ENCODE assay signal across 10 mouse cellular contexts in the genomic region with DNA sequence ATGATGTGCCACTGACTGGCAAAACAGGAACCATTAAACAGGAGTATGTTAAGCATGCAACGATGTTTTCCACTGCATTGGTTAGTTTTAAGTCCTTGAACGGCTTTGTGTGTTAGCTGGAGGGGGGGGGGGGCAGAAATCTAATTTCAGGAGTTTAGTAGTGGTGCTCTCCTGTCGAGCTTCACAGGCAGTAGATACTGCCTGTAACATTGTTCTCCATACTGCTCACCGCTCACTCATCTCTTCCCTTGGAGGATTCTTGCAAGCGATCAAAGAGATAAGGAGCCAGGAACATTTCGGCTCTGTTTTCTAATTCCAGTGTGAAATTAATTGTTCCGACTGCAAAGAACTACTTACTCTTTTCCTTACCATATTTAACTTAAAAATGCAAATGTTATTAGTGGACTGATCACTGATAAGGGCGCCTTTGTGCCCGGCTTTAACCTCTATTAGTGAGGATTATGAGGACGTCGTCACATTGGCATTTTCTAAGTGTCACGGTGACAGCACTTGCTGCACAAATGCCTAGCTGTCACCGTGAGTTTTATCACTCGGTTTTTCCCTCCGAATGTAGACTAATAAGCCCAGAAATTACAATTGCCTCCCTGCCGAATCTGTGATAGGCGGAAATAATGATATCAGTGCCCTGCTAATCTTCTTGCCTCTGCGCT.
DNase-seq lines count a peak whose midpoint lies in the region; ATAC-seq and TF ChIP-seq lines count a peak whose summit lies in the region.
"Had no signal": no experiment of that assay in that cellular context is flagged by ENCODE, and none has a peak within 500 bp of the region (broad histone marks: within the 10 kb centered on the region; RNA-seq: fewer than 3 reads in every experiment).

No protein-coding gene starts in this region.

- H3K9ac ChIP-seq in lung, embryonic 14.5 days: no peak overlapping the region
- peak overlapping the region; percentile 40; the same call in 1 of the 2 replicates for H3K9ac ChIP-seq in forebrain, embryonic 13.5 days
- H3K9ac ChIP-seq in hindbrain, embryonic 15.5 days: peak overlapping the region; percentile 40
- 0 out of 2 replicates have a peak overlapping the region, but pooled peaks have one; percentile 39 for H3K9ac ChIP-seq in neural tube, embryonic 14.5 days (replicated peaks; ENCODE audit: low read depth, low read length)
- no peak overlapping the region for H3K9ac ChIP-seq in kidney, embryonic 14.5 days (ENCODE audit: low read depth, low read length)
- H3K9ac ChIP-seq: limb, embryonic 12.5 days had no signal

- H3K4me3 ChIP-seq in lung, embryonic 14.5 days (ENCODE audit: low read depth, low read length): no peak overlapping the region
- H3K4me3 ChIP-seq in forebrain, embryonic 13.5 days: peak overlapping the region; percentile 34
- H3K4me3 ChIP-seq in hindbrain, embryonic 15.5 days: peak overlapping the region; percentile 39
- peak overlapping the region; percentile 25 for H3K4me3 ChIP-seq in neural tube, embryonic 14.5 days (ENCODE audit: low read depth, low read length)
- H3K4me3 ChIP-seq in kidney, embryonic 14.5 days (ENCODE audit: low read length): no peak overlapping the region
- H3K4me3 ChIP-seq: limb, embryonic 12.5 days had no signal

- no peaks in the 10 kb centered on the region for H3K4me1 ChIP-seq in lung, embryonic 14.5 days (ENCODE audit: insufficient read depth)
- H3K4me1 ChIP-seq in forebrain, embryonic 13.5 days: peaks cover 20% of the 10 kb centered on the region
- peaks cover 16% of the 10 kb centered on the region for H3K4me1 ChIP-seq in hindbrain, embryonic 15.5 days (replicated peaks)
- H3K4me1 ChIP-seq in neural tube, embryonic 14.5 days (ENCODE audit: control insufficient read depth, insufficient read depth, low read length): 0 out of 2 replicates have a peak, but pooled peaks cover 2% of the 10 kb centered on the region
- H3K4me1 ChIP-seq in kidney, embryonic 14.5 days (ENCODE audit: control insufficient read depth, insufficient read depth, low read length): no peaks in the 10 kb centered on the region
- H3K4me1 ChIP-seq: limb, embryonic 12.5 days had no signal

- H3K27me3 ChIP-seq in lung, embryonic 14.5 days (ENCODE audit: insufficient read depth, low read length): no peaks in the 10 kb centered on the region
- peaks cover 17% of the 10 kb centered on the region for H3K27me3 ChIP-seq in forebrain, embryonic 13.5 days
- H3K27me3 ChIP-seq in hindbrain, embryonic 15.5 days: no peaks in the 10 kb centered on the region
- H3K27me3 ChIP-seq in neural tube, embryonic 14.5 days (ENCODE audit: control insufficient read depth, insufficient read depth, low read length): no peaks in the 10 kb centered on the region
- H3K27me3 ChIP-seq in kidney, embryonic 14.5 days (ENCODE audit: control insufficient read depth, insufficient read depth, low read length): no peaks in the 10 kb centered on the region
- H3K27me3 ChIP-seq: limb, embryonic 12.5 days had no signal

- 64% methylated on average over 18 of the region's 18 CpGs for WGBS in lung, embryonic 14.5 days
- 35% methylated on average over 18 of the region's 18 CpGs for WGBS in forebrain, embryonic 13.5 days
- WGBS in hindbrain, embryonic 15.5 days: 45% methylated on average over 18 of the region's 18 CpGs
- WGBS in neural tube, embryonic 14.5 days: 63% methylated on average over 18 of the region's 18 CpGs
- WGBS in kidney, embryonic 14.5 days: 84% methylated on average over 18 of the region's 18 CpGs

- no peak for TF ChIP-seq CTCF in lung, embryonic 14.5 days (IDR thresholded peaks at IDR 0.05; ENCODE audit: low read depth)

- ATAC-seq in lung, embryonic 14.5 days (ENCODE audit: insufficient read depth): no peak
- peak; percentile 57; the same call in 1 of the 2 replicates for ATAC-seq in forebrain, embryonic 13.5 days
- ATAC-seq in hindbrain, embryonic 15.5 days (ENCODE audit: low FRiP score, low read depth): no peak; the same call in 1 of the 2 replicates
- ATAC-seq in neural tube, embryonic 14.5 days (ENCODE audit: low read depth): no peak
- ATAC-seq in kidney, embryonic 14.5 days (ENCODE audit: low FRiP score, low TSS enrichment): no peak

- peak overlapping the region; percentile 11; the same call in 1 of the 2 replicates for H3K4me2 ChIP-seq in lung, embryonic 14.5 days
- peak overlapping the region; percentile 60 for H3K4me2 ChIP-seq in forebrain, embryonic 13.5 days
- peak overlapping the region; percentile 54 for H3K4me2 ChIP-seq in hindbrain, embryonic 15.5 days
- peak overlapping the region; percentile 33 for H3K4me2 ChIP-seq in neural tube, embryonic 14.5 days (ENCODE audit: low read depth, low read length)
- H3K4me2 ChIP-seq in kidney, embryonic 14.5 days (replicated peaks; ENCODE audit: low read depth, low read length): no peak overlapping the region
- H3K4me2 ChIP-seq: limb, embryonic 12.5 days had no signal

- H3K36me3 ChIP-seq in lung, embryonic 14.5 days (ENCODE audit: insufficient read depth): no peaks in the 10 kb centered on the region
- H3K36me3 ChIP-seq in forebrain, embryonic 13.5 days (ENCODE audit: poor library complexity, severe bottlenecking): no peaks in the 10 kb centered on the region
- H3K36me3 ChIP-seq in hindbrain, embryonic 15.5 days: no peaks in the 10 kb centered on the region
- no peaks in the 10 kb centered on the region for H3K36me3 ChIP-seq in neural tube, embryonic 14.5 days (ENCODE audit: control insufficient read depth, insufficient read depth, low read length)
- no peaks in the 10 kb centered on the region for H3K36me3 ChIP-seq in kidney, embryonic 14.5 days (ENCODE audit: control insufficient read depth, insufficient read depth, low read length)
- H3K36me3 ChIP-seq: limb, embryonic 12.5 days had no signal

- no peak overlapping the region for H3K27ac ChIP-seq in lung, embryonic 14.5 days (ENCODE audit: low read depth)
- H3K27ac ChIP-seq in forebrain, embryonic 13.5 days: peak overlapping the region; percentile 69
- H3K27ac ChIP-seq in hindbrain, embryonic 15.5 days (replicated peaks): peak overlapping the region; percentile 82
- H3K27ac ChIP-seq in neural tube, embryonic 14.5 days (ENCODE audit: low read depth, low read length): peak overlapping the region; percentile 81
- H3K27ac ChIP-seq in kidney, embryonic 14.5 days (ENCODE audit: low read depth, low read length): no peak overlapping the region
- H3K27ac ChIP-seq: limb, embryonic 12.5 days had no signal

- no peak for DNase-seq in lung, embryonic 14.5 days
- DNase-seq in lung, postnatal 10 days: no peak
- no peak for DNase-seq in kidney, adult 9 months
- DNase-seq: adrenal gland, adult 2 months; lung, postnatal 14 days had no signal

- no peaks in the 10 kb centered on the region for H3K9me3 ChIP-seq in lung, embryonic 14.5 days (ENCODE audit: low read depth, low read length)
- H3K9me3 ChIP-seq in forebrain, embryonic 13.5 days (replicated peaks): no peaks in the 10 kb centered on the region
- H3K9me3 ChIP-seq in hindbrain, embryonic 15.5 days: no peaks in the 10 kb centered on the region
- H3K9me3 ChIP-seq in neural tube, embryonic 14.5 days (ENCODE audit: control insufficient read depth, low read length): no peaks in the 10 kb centered on the region
- H3K9me3 ChIP-seq in kidney, embryonic 14.5 days (ENCODE audit: control insufficient read depth, low read length): no peaks in the 10 kb centered on the region
- H3K9me3 ChIP-seq: limb, embryonic 12.5 days had no signal

Comparison
In these comparisons a context has a peak if more than half of its experiments do, and no peak if none do; other contexts are left out.
1. H3K27ac ChIP-seq: peak in forebrain, embryonic 13.5 days (single experiment), hindbrain, embryonic 15.5 days (single experiment) and neural tube, embryonic 14.5 days (single experiment); none in lung, embryonic 14.5 days (single experiment) and kidney, embryonic 14.5 days (single experiment).
2. H3K4me3 ChIP-seq: peak in forebrain, embryonic 13.5 days (single experiment), hindbrain, embryonic 15.5 days (single experiment) and neural tube, embryonic 14.5 days (single experiment); none in lung, embryonic 14.5 days (single experiment) and kidney, embryonic 14.5 days (single experiment).
3. H3K9ac ChIP-seq: peak in forebrain, embryonic 13.5 days (single experiment), hindbrain, embryonic 15.5 days (single experiment) and neural tube, embryonic 14.5 days (single experiment); none in lung, embryonic 14.5 days (single experiment) and kidney, embryonic 14.5 days (single experiment).